Mouse (Mus musculus) spleen, adult 2 months (tissue): ENCODE measurements at regions not wholly inside any gene's neighbourhood (a gene's known extent, or its start where the extent isn't known, plus 50 kb on each side); places are given as distances from the start of the nearest gene placed in this dataset.

ENCODE experiments used
- DNase-seq, 2 experiments: peaks; one replicate each; pipeline versions ENCODE4 v3.0.0 to v3.0.0-alpha.2; 2012 to 2021; ENCODE audit warnings: low spot score in 2 of 2, low read depth in 1 of 2
- H3K27ac ChIP-seq: fragments of 200-500 bp; 2 replicates; pipeline ENCODE4 v1.5.1; 2012; ENCODE audit warnings: low read length, inconsistent platforms; ENCODE audit not compliant: insufficient read depth
- H3K27me3 ChIP-seq: fragments of 200-500 bp; 2 replicates; pipeline ENCODE4 v1.6.1; 2012; ENCODE audit warnings: mild to moderate bottlenecking, moderate library complexity, low read length, inconsistent platforms; ENCODE audit not compliant: control insufficient read depth, insufficient read depth
- H3K36me3 ChIP-seq: fragments of 200-500 bp; 2 replicates; pipeline ENCODE4 v1.6.1; 2012; ENCODE audit warnings: mild to moderate bottlenecking, low read length, inconsistent platforms; ENCODE audit not compliant: control insufficient read depth, insufficient read depth
- H3K4me1 ChIP-seq: fragments of 200-500 bp; 2 replicates; pipeline ENCODE4 v1.6.1; 2011; ENCODE audit warnings: inconsistent platforms; ENCODE audit not compliant: control insufficient read depth, insufficient read depth, insufficient read length
- H3K4me3 ChIP-seq: fragments of 200-500 bp; 2 replicates; pipeline ENCODE4 v1.5.1; 2011; ENCODE audit warnings: mild to moderate bottlenecking, inconsistent platforms; ENCODE audit not compliant: insufficient read depth, insufficient read length; ENCODE audit errors: extremely low read depth
- CTCF ChIP-seq: fragments of 200-500 bp; IDR thresholded peaks from 2 replicates; pipeline ENCODE4 v1.5.1; 2011; ENCODE audit warnings: mild to moderate bottlenecking, inconsistent platforms; ENCODE audit not compliant: insufficient read depth, insufficient read length, insufficient replicate concordance; ENCODE audit errors: extremely low read depth
- POLR2A ChIP-seq: fragments of 200-500 bp; IDR thresholded peaks from 2 replicates; pipeline ENCODE4 v1.6.1; 2011; ENCODE audit warnings: low read depth, low read length, inconsistent platforms
- WGBS: fragments of 180-500 bp; shearing (Covaris S2); methylation state at CpG from one replicate; pipeline ENCODE4 v1.1.7; 2018; 5-methylcytosine and 5-hydroxymethylcytosine counted together

- no peaks in the 10 kb centered on the region for H3K36me3 ChIP-seq
- no peak overlapping the region for H3K27ac ChIP-seq
- no peak for TF ChIP-seq POLR2A
- WGBS, result 96% methylated on average over 2 of the region's 2 CpGs
- H3K27me3 ChIP-seq, result no peaks in the 10 kb centered on the region
- no peaks in the 10 kb centered on the region for H3K4me1 ChIP-seq
- no peak for DNase-seq
- H3K4me3 ChIP-seq, result no peak overlapping the region
These were observed 245.2 kb downstream of the Sv2b start for GRCm38 (mm10) chr7:75063816-75064215.

DNA sequence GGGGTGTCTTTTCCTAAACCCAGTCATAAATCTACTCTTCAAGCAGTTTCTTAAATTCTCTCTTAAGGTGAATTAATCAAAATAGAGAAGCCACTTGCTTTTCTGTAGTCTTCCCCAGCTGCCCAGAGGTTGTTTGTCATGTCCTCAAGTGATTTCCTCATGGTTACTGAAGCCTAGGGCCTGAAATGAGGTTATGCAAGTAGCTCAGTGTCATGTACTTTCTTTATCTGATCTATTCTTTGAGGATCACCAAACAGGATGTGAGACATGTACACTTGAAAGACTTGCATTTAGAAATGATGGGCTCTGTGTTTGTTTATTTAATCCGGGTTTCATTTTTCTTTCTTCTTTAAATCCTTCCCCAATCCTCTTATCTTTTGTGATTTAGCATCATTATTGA is 258.8 kb downstream of the Sv2b start:
- 71% methylated on average over 1 of the region's 1 CpGs for WGBS
- no peak for DNase-seq
- TF ChIP-seq POLR2A (no peak), CTCF (no peak)
- Histone ChIP-seq H3K27me3 (no peaks in the 10 kb centered on the region), H3K27ac (no peak overlapping the region), H3K4me3 (no peak overlapping the region), H3K4me1 (no peaks in the 10 kb centered on the region), H3K36me3 (no peaks in the 10 kb centered on the region)

- Histone ChIP-seq H3K27ac (no peak overlapping the region), H3K36me3 (no peaks in the 10 kb centered on the region), H3K4me1 (no peaks in the 10 kb centered on the region), H3K4me3 (no peak overlapping the region), H3K27me3 (no peaks in the 10 kb centered on the region)
- DNase-seq, result no peak
- WGBS, result 71% methylated on average over 5 of the region's 5 CpGs
- TF ChIP-seq CTCF (no peak), POLR2A (no peak)
These were observed 259.3 kb downstream of the Sv2b start for GRCm38 (mm10) chr7:75049751-75050150.

GRCm38 (mm10) chr7:75048822-75049221 is 260.2 kb downstream of the Sv2b start:
- H3K27ac ChIP-seq, result no peak overlapping the region
- no peak overlapping the region for H3K4me3 ChIP-seq
- no peaks in the 10 kb centered on the region for H3K36me3 ChIP-seq
- 83% methylated on average over 2 of the region's 2 CpGs for WGBS
- DNase-seq, result no peak
- no peaks in the 10 kb centered on the region for H3K27me3 ChIP-seq
- no peaks in the 10 kb centered on the region for H3K4me1 ChIP-seq
- TF ChIP-seq CTCF, result no peak
- TF ChIP-seq POLR2A, result no peak

GRCm38 (mm10) chr7:75047827-75048226 is 261.2 kb downstream of the Sv2b start:
- Histone ChIP-seq H3K27ac (no peak overlapping the region), H3K4me3 (no peak overlapping the region), H3K27me3 (no peaks in the 10 kb centered on the region), H3K36me3 (no peaks in the 10 kb centered on the region), H3K4me1 (no peaks in the 10 kb centered on the region)
- 90% methylated on average over 3 of the region's 3 CpGs for WGBS
- no peak for TF ChIP-seq POLR2A
- no peak for TF ChIP-seq CTCF
- DNase-seq, result no peak

DNA sequence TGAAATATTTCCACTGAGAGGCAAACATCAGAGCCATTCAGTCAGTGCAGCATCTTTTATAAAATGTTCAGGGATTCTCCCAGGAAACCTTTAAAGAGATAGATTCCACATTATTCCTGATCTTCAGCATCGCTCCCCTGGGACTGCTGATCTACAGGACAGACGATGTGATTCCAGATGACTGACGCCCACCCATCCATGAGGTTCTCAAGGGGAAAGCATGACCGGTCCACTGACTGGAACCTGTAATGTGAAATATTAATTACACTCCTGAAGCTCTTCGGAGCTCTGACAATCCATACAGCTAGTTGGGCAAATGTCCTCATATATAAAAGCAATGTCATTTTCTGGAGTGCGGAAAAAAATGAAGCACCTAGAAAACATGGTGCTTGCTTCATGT is 268.2 kb downstream of the Sv2b start:
- Histone ChIP-seq H3K36me3 (no peaks in the 10 kb centered on the region), H3K27ac (no peak overlapping the region), H3K27me3 (no peaks in the 10 kb centered on the region), H3K4me1 (no peaks in the 10 kb centered on the region), H3K4me3 (no peak overlapping the region)
- no peak for DNase-seq
- WGBS, result 93% methylated on average over 6 of the region's 6 CpGs
- TF ChIP-seq CTCF (no peak), POLR2A (no peak)

- H3K4me1 ChIP-seq, result no peaks in the 10 kb centered on the region
- no peak for DNase-seq
- TF ChIP-seq POLR2A (no peak), CTCF (no peak)
- H3K4me3 ChIP-seq, result no peak overlapping the region
- H3K27ac ChIP-seq, result no peak overlapping the region
- no peaks in the 10 kb centered on the region for H3K27me3 ChIP-seq
- no peaks in the 10 kb centered on the region for H3K36me3 ChIP-seq
- 78% methylated on average over 2 of the region's 2 CpGs for WGBS
These were observed 282.9 kb downstream of the Sv2b start for GRCm38 (mm10) chr7:75026191-75026590.
